Mouse (Mus musculus) heart, postnatal 14 days (tissue): ENCODE measurements around the gene Fus. TPM values are rescaled to one million over a fixed set of nuclear protein-coding genes. Genes with fewer than 3 reads are reported as not detected.
A peak's percentile ranks its signal among the peaks of the same experiment; 100 is the strongest.

ENCODE experiments used
- DNase-seq, 2 experiments: peaks; one replicate each; pipeline ENCODE4 v3.0.0; 2021 to 2022
- intact Hi-C: fragments of 180-260 bp; cut with DNase I; formaldehyde crosslinking; loops from one replicate; pipeline ENCODE4 v1.15.1; 2025
- long read RNA-seq, 2 experiments: library from polyadenylated mRNA; stranded (forward); transcript quantifications; one replicate each; pipeline ENCODE4 v2.0.0; 2021
- total RNA-seq, 2 experiments: library from RNA; stranded (reverse); gene quantifications; 2 replicates each; pipeline ENCODE4 v1.2.3; 2021

Gene Fus
- total RNA-seq = 100 to 1,000 TPM; 169 to 184 TPM
- long read RNA-seq, experiment 1, full-length matches to known transcripts = 3 of 16 reads
- long read RNA-seq, experiment 1, partial matches to known transcripts = 11 of 16 reads
- long read RNA-seq, experiment 1, other reads (novel, unspliced or antisense) = 2 of 16 reads
- long read RNA-seq, experiment 2, full-length matches to known transcripts = 2 of 11 reads
- long read RNA-seq, experiment 2, partial matches to known transcripts = 3 of 11 reads
- long read RNA-seq, experiment 2, other reads (novel, unspliced or antisense) = 6 of 11 reads

GRCm38 (mm10) chr7:127967004-127967921 lies at the start of gene Fus:
Gene Fus (plus strand): TSS chr7:127967457.
- peak; percentile 97 to 98 for DNase-seq
- intact Hi-C loops = loop anchor here (2.0 kb wide), 1 partner anchor 30 kb away; no protein-coding TSS in a partner anchor

- peak; percentile 38 to 60 for DNase-seq
- intact Hi-C loops = no loop called here
Observed at GRCm38 (mm10) chr7:127918203-127918602, 49.1 kb upstream of the Fus start.

- intact Hi-C loops = no loop called here
- DNase-seq = no peak
Observed at GRCm38 (mm10) chr7:127919290-127919689, 48.0 kb upstream of the Fus start.

GRCm38 (mm10) chr7:127921516-127921915 lies 45.7 kb upstream of the Fus start:
- no peak for DNase-seq
- intact Hi-C loops = no loop called here

GRCm38 (mm10) chr7:127922451-127923275 lies 44.6 kb upstream of the Fus start:
- intact Hi-C loops = no loop called here

GRCm38 (mm10) chr7:127923714-127924113 lies 43.5 kb upstream of the Fus start:
- intact Hi-C loops = no loop called here
- DNase-seq = no peak

More at GRCm38 (mm10) chr7:127922451-127923275, 44.6 kb upstream of the Fus start:
- DNase-seq = no peak

- no peak for DNase-seq
- intact Hi-C loops = no loop called here
Observed at GRCm38 (mm10) chr7:127925252-127925651, 42.0 kb upstream of the Fus start.

- intact Hi-C loops = no loop called here
- DNase-seq = no peak
Observed at GRCm38 (mm10) chr7:127926066-127926465, 41.2 kb upstream of the Fus start.

- intact Hi-C loops = no loop called here
- DNase-seq = no peak
Observed at GRCm38 (mm10) chr7:127926846-127927245, 40.4 kb upstream of the Fus start.

GRCm38 (mm10) chr7:127927726-127928125 lies 39.5 kb upstream of the Fus start:
- DNase-seq = no peak
- intact Hi-C loops = no loop called here

- no peak for DNase-seq
- intact Hi-C loops = no loop called here
Observed at GRCm38 (mm10) chr7:127928596-127928995, 38.7 kb upstream of the Fus start.

GRCm38 (mm10) chr7:127929923-127930322 lies 37.3 kb upstream of the Fus start, which contains the start of gene Prss8:
Gene Prss8 (minus strand): TSS chr7:127930104.
- DNase-seq = no peak
- intact Hi-C loops = no loop called here

- intact Hi-C loops = no loop called here
- DNase-seq = no peak
Observed at GRCm38 (mm10) chr7:127930636-127931035, 36.6 kb upstream of the Fus start.

GRCm38 (mm10) chr7:127931351-127932135 lies 35.7 kb upstream of the Fus start:
- intact Hi-C loops = no loop called here
- DNase-seq = peak; percentile 44 to 46

- intact Hi-C loops = no loop called here
- DNase-seq = no peak
Observed at GRCm38 (mm10) chr7:127932273-127933031, 34.8 kb upstream of the Fus start.

GRCm38 (mm10) chr7:127934075-127934474 lies 33.2 kb upstream of the Fus start:
- intact Hi-C loops = no loop called here
- no peak for DNase-seq

- DNase-seq = peak; percentile 95 to 98
- intact Hi-C loops = no loop called here
Observed at GRCm38 (mm10) chr7:127935028-127935722, 32.1 kb upstream of the Fus start.

- intact Hi-C loops = loop anchor here (2.0 kb wide), 2 partner anchors 31 to 137 kb away; partner anchors contain the start of gene Fus
- no peak for DNase-seq
Observed at GRCm38 (mm10) chr7:127935748-127936159, 31.5 kb upstream of the Fus start.
